Mouse (Mus musculus) olfactory bulb, adult 2 months (tissue): ENCODE results near the gene Nav2.

Experiments
- CTCF ChIP-seq: fragments of 200-500 bp; IDR thresholded peaks from 2 replicates; pipeline ENCODE4 v1.5.1; 2012; ENCODE audit warnings: low read depth, mild to moderate bottlenecking, low read length, moderate library complexity; ENCODE audit not compliant: insufficient read depth
- POLR2A ChIP-seq: fragments of 200-500 bp; IDR thresholded peaks from 2 replicates; pipeline ENCODE4 v1.6.1; 2012; ENCODE audit warnings: mild to moderate bottlenecking, low read depth, low read length, moderate library complexity; ENCODE audit not compliant: insufficient read depth

DNA sequence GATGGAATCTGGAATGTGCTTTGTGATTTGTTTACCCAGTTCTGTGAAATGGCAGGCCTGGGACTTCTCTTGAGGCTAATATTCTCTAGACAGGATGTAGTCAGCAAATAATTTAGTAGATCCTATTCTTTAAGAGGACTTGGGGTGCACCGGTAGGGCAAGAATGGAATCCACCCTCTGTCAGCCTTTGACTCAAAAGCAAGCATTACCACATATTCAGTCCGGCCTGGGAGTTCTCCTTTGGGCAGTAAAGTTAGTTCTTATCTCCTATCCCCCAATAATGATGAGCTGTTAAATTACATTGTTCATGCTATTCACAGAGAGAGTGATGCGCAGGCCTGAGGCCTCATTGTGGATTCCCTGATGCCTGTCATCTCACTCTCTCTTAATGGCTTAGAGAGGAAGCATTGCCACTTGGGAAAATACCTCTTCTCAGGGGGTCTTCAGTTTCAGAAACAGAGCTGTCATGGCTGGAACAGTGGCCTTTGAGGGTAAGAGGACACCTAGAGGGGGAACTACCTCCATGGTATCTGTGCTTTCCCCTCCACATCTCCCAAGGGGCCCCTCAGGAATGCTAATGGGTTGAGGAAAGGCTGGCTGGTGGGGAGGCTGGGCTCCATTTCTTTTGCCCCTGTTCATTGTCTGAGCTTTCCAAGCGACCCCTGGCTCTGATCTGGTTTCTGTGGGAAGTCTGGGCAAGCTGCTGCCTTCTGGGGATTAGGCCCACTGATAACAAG is 133.0 kb downstream of the Nav2 start:
- TF ChIP-seq CTCF = no peak
- TF ChIP-seq POLR2A = no peak
